Mouse (Mus musculus) lung, adult 2 months (tissue): ENCODE measurements around the gene Slc30a7.

Experiments
- CTCF ChIP-seq: fragments of 200-500 bp; IDR thresholded peaks from 2 replicates; pipeline ENCODE4 v1.5.1; 2011; ENCODE audit warnings: mild to moderate bottlenecking, low read length, control low read depth; ENCODE audit not compliant: insufficient read depth
- POLR2A ChIP-seq: fragments of 200-500 bp; IDR thresholded peaks from 2 replicates; pipeline ENCODE4 v1.6.1; 2011; ENCODE audit warnings: low read depth, mild to moderate bottlenecking, control low read depth, low read length, borderline replicate concordance; ENCODE audit errors: extremely low read depth

DNA sequence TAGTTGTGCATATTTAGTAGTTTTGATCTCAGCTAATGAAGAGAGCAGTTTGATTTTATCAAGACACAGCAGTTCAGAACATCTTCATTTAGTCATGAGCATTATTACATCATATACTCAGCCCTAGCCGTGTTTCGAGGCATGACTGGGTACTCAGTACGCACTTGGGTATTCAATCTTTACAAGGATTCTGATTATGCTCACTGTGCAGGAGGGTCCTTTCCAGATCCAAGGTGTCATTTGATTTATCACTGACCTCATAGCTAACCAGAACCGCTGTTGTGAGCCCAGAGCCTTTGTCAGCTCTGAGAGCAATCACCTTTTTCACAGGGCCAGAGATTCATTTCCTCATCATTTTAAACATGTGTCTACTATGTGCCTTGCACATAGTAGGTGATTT, 101.6 kb downstream of the Slc30a7 start:
- TF ChIP-seq POLR2A (no peak), CTCF (no peak)
